Mouse (Mus musculus): ENCODE measurements around the gene Amigo3.

DNA sequence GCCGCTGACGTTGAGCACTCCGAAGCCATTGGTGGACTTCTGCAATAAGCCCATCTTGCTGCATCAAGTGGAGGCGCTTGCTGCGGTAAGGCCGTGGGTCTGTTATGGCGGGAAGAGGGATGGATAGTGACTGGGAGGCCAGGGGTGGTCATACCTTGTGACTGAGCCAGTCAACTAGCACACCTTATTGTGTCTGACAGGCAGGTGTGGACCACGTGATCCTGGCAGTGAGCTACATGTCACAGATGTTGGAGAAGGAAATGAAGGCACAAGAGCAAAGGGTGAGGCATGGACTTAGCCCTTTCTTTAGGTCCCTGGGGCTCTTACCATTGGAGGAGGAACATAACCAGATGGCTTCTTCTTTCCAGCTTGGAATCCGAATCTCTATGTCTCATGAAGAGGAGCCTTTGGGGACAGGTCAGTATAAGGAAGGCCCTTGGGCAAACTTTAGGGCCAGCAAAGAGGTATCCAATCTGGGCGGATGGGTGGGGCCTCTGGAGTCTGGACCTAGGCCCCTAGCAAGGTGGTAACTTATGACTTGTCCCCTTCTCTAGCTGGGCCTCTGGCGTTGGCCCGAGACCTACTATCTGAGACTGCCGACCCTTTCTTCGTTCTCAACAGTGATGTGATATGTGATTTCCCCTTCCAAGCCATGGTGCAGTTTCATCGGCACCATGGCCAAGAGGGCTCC lies 3.3 kb upstream of the Amigo3 start:
- TF ChIP-seq POLR2A (IDR thresholded peaks at IDR 0.05; ENCODE audit: low read depth, low read length) (no peak), CTCF (IDR thresholded peaks at IDR 0.05; ENCODE audit: borderline replicate concordance, insufficient read depth, low read length) (no peak)

Data from embryonic fibroblast, embryonic 13.5 days (primary cell).